Mouse (Mus musculus) myocyte (in vitro differentiated cells): Measurements from ENCODE around the gene Stk24. TPM values are rescaled to one million over a fixed set of nuclear protein-coding genes. Genes with fewer than 3 reads are reported as not detected.

Experiments used
- H3K27me3 ChIP-seq: one replicate; pipeline ENCODE4 v1.6.1; 2011; ENCODE audit not compliant: control insufficient read depth, insufficient read depth, insufficient read length
- H3K36me3 ChIP-seq: one replicate; pipeline ENCODE4 v1.6.1; 2011; ENCODE audit not compliant: control insufficient read depth, insufficient read depth
- H3K4me2 ChIP-seq: one replicate; pipeline ENCODE4 v1.6.1; 2011; ENCODE audit warnings: low read depth, control low read depth
- H3K4me3 ChIP-seq: one replicate; pipeline ENCODE4 v1.5.1; 2011; ENCODE audit warnings: mild to moderate bottlenecking, control low read depth, moderate library complexity
- H3K79me2 ChIP-seq: one replicate; pipeline ENCODE4 v1.6.1; 2011; ENCODE audit not compliant: control insufficient read depth, insufficient read depth
- H3ac ChIP-seq: one replicate; pipeline ENCODE4 v1.6.1; 2011; ENCODE audit not compliant: control insufficient read depth, insufficient read length
- CEBPB ChIP-seq: IDR thresholded peaks from 2 replicates; pipeline ENCODE4 v1.6.1; 2011; ENCODE audit warnings: mild to moderate bottlenecking, moderate library complexity; ENCODE audit not compliant: poor library complexity, insufficient read depth, severe bottlenecking
- E2F4 ChIP-seq: IDR thresholded peaks from one replicate; pipeline ENCODE4 v1.6.1; 2011; ENCODE audit warnings: mild to moderate bottlenecking, control low read depth, moderate library complexity; ENCODE audit not compliant: insufficient read depth
- MAX ChIP-seq: IDR thresholded peaks from one replicate; pipeline ENCODE4 v1.6.1; 2011; ENCODE audit warnings: low read depth, mild to moderate bottlenecking, control low read depth
- MYOD1 ChIP-seq, 3 experiments: IDR thresholded peaks; one replicate each; pipeline ENCODE4 v1.6.1; 2011; ENCODE audit warnings: control low read depth in 2 of 3, low read depth in 2 of 3, mild to moderate bottlenecking in 2 of 3, moderate library complexity in 1 of 3; ENCODE audit not compliant: insufficient read length in 2 of 3, control insufficient read depth in 1 of 3
- MYOG ChIP-seq, 3 experiments: IDR thresholded peaks; one replicate each; pipeline ENCODE4 v1.6.1; 2011; ENCODE audit warnings: control low read depth in 2 of 3, low read depth in 2 of 3, mild to moderate bottlenecking in 2 of 3; ENCODE audit not compliant: insufficient read length in 2 of 3, control insufficient read depth in 1 of 3, insufficient read depth in 1 of 3
- POLR2A ChIP-seq: IDR thresholded peaks from one replicate; pipeline ENCODE4 v1.6.1; 2011; ENCODE audit warnings: low read depth, mild to moderate bottlenecking, control low read depth, moderate library complexity; ENCODE audit not compliant: insufficient read length
- POLR2AphosphoS2 ChIP-seq: IDR thresholded peaks from one replicate; pipeline ENCODE4 v1.6.1; 2011; ENCODE audit warnings: low read depth, control low read depth; ENCODE audit not compliant: insufficient read length
- REST ChIP-seq: IDR thresholded peaks from one replicate; pipeline ENCODE4 v1.6.1; 2011; ENCODE audit warnings: mild to moderate bottlenecking, control low read depth, moderate library complexity; ENCODE audit not compliant: insufficient read depth, insufficient read length
- SRF ChIP-seq: IDR thresholded peaks from one replicate; pipeline ENCODE4 v1.6.1; 2011; ENCODE audit warnings: low read depth; ENCODE audit not compliant: control insufficient read depth, insufficient read length
- TCF12 ChIP-seq: IDR thresholded peaks from one replicate; pipeline ENCODE4 v1.6.1; 2011; ENCODE audit warnings: mild to moderate bottlenecking, control low read depth; ENCODE audit not compliant: poor library complexity, insufficient read depth, severe bottlenecking
- TCF3 ChIP-seq: IDR thresholded peaks from one replicate; pipeline ENCODE4 v1.6.1; 2011; ENCODE audit warnings: low read depth, control low read depth; ENCODE audit not compliant: insufficient read length
- USF1 ChIP-seq: IDR thresholded peaks from one replicate; pipeline ENCODE4 v1.6.1; 2011; ENCODE audit warnings: low read depth, mild to moderate bottlenecking, control low read depth, moderate library complexity
- polyA plus RNA-seq: library from polyadenylated mRNA; unstranded; fragments of >200 nt; fragmentation: generic; extraction: Trizol; gene quantifications from one replicate; pipeline ENCODE4 v1.2.1, GENCODE M21; 2012; ENCODE audit warnings: missing spikeins

Gene Stk24
- polyA plus RNA-seq, 1 experiment, result 26.9 TPM

GRCm38 (mm10) chr14:121379116-121379826 lies 540 bp downstream of the Stk24 start:
- no peaks in the 10 kb centered on the region for H3K27me3 ChIP-seq
- H3K4me2 ChIP-seq, result peak overlapping the region; percentile 82
- H3K4me3 ChIP-seq, result peak overlapping the region; percentile 67
- no peak for TF ChIP-seq CEBPB
- TF ChIP-seq USF1, result no peak
- peak; percentile 82 for TF ChIP-seq POLR2A
- peak; percentile 75 for TF ChIP-seq POLR2AphosphoS2
- TF ChIP-seq TCF3, result no peak
- no peaks in the 10 kb centered on the region for H3K36me3 ChIP-seq
- H3K79me2 ChIP-seq, result peaks cover 45% of the 10 kb centered on the region
- peak overlapping the region; percentile 96 for H3ac ChIP-seq

- peaks cover 7% of the 10 kb centered on the region for H3K36me3 ChIP-seq
- no peaks in the 10 kb centered on the region for H3K27me3 ChIP-seq
- peak overlapping the region; percentile 96 for H3ac ChIP-seq
- H3K4me3 ChIP-seq, result peak overlapping the region; percentile 67
- H3K79me2 ChIP-seq, result peaks cover 52% of the 10 kb centered on the region
- H3K4me2 ChIP-seq, result peak overlapping the region; percentile 90
- TF ChIP-seq MYOD1 (IDR thresholded peaks at IDR 0.05; ENCODE audit: control insufficient read depth in 1 of 3, insufficient read length in 2 of 3, low read depth in 2 of 3), result peak in 1 of 3 experiments; percentile 11
- TF ChIP-seq TCF3, result no peak
Observed at GRCm38 (mm10) chr14:121378243-121379115, 1.3 kb downstream of the Stk24 start.

- Histone ChIP-seq H3K36me3 (peaks cover 7% of the 10 kb centered on the region), H3K4me2 (peak overlapping the region; percentile 90), H3K27me3 (no peaks in the 10 kb centered on the region), H3K4me3 (peak overlapping the region; percentile 67), H3ac (no peak overlapping the region), H3K79me2 (peaks cover 61% of the 10 kb centered on the region)
- TF ChIP-seq SRF, result no peak
- no peak for TF ChIP-seq MAX
- no peak for TF ChIP-seq REST
- TF ChIP-seq POLR2AphosphoS2, result no peak
- no peak for TF ChIP-seq E2F4
- TF ChIP-seq MYOD1 (IDR thresholded peaks at IDR 0.05; ENCODE audit: control insufficient read depth in 1 of 3, insufficient read length in 2 of 3, low read depth in 2 of 3), result no peak
- TF ChIP-seq TCF3, result no peak
- TF ChIP-seq TCF12, result no peak
- no peak for TF ChIP-seq USF1
- no peak for TF ChIP-seq CEBPB
- no peak for TF ChIP-seq MYOG (IDR thresholded peaks at IDR 0.05; ENCODE audit: control insufficient read depth in 1 of 3, insufficient read depth in 1 of 3, insufficient read length in 2 of 3, low read depth in 2 of 3)
- TF ChIP-seq POLR2A, result no peak
Observed at GRCm38 (mm10) chr14:121376566-121376965, 3.2 kb downstream of the Stk24 start.

- H3K4me2 ChIP-seq, result no peak overlapping the region
- H3K79me2 ChIP-seq, result peaks cover 88% of the 10 kb centered on the region
- H3K4me3 ChIP-seq, result no peak overlapping the region
- no peaks in the 10 kb centered on the region for H3K27me3 ChIP-seq
- TF ChIP-seq CEBPB (no peak), POLR2AphosphoS2 (no peak), USF1 (no peak), POLR2A (no peak), TCF12 (no peak), TCF3 (no peak), MYOG (IDR thresholded peaks at IDR 0.05; ENCODE audit: control insufficient read depth in 1 of 3, insufficient read depth in 1 of 3, insufficient read length in 2 of 3, low read depth in 2 of 3) (no peak)
- no peak overlapping the region for H3ac ChIP-seq
- peaks cover 7% of the 10 kb centered on the region for H3K36me3 ChIP-seq
Observed at GRCm38 (mm10) chr14:121373901-121374300, 5.9 kb downstream of the Stk24 start.

GRCm38 (mm10) chr14:121373020-121373419 lies 6.8 kb downstream of the Stk24 start:
- H3K79me2 ChIP-seq, result peaks cover 90% of the 10 kb centered on the region
- peaks cover 7% of the 10 kb centered on the region for H3K36me3 ChIP-seq
- H3K4me2 ChIP-seq, result peak overlapping the region; percentile 61
- H3K27me3 ChIP-seq, result no peaks in the 10 kb centered on the region
- no peak overlapping the region for H3ac ChIP-seq
- H3K4me3 ChIP-seq, result no peak overlapping the region
- TF ChIP-seq TCF3, result no peak
- TF ChIP-seq POLR2AphosphoS2, result no peak
- TF ChIP-seq MAX, result no peak
